8 mouse cellular contexts compared by ENCODE assay signal in the genomic region with DNA sequence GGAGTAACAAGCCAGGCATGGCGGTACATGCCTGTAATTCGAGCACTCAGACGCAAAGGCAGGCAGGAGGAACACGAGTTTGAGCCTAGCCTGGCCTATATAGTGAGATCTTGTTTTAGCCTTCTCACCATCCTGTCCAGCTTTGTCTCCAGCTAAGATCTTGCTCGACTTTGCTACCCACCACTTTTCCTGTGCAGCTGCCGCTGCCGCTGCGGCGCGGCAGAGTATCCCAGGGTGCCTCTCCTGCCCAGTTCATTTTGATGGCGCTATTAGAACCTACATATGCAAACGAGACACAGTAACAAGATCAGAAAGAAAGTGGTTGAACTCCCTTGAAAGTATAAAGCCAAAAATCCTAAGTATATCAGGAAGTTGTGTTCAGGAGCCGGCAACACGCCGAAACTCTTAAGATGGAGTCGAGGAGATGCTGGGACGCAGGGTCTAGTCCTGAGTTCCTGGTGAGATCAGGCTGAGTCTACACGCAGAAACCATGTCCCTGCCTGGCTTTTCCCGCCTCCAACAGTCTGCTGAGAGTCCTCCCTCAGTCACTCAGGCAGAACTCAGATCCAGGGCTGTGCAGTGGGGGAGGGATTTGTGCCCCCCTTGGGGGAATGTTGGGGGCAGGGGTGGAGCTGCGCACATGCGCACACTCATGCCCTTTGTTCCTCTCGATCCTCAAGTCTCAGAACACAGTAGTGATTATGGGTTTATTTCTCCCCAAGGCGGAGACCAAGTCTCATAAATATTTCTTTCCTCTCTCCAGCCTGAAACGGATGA. TPM values are rescaled to one million over a fixed set of nuclear protein-coding genes. Genes with fewer than 3 reads are reported as not detected.
DNase-seq lines count a peak whose midpoint lies in the region; ATAC-seq and TF ChIP-seq lines count a peak whose summit lies in the region.

No protein-coding gene starts in this region.

- H3K36me3 ChIP-seq in forebrain, embryonic 12.5 days (replicated peaks), result no peaks in the 10 kb centered on the region
- no peaks in the 10 kb centered on the region for H3K36me3 ChIP-seq in heart, postnatal 0 days (replicated peaks; ENCODE audit: control insufficient read depth, insufficient read depth, low read length)
- H3K36me3 ChIP-seq in liver, embryonic 16.5 days (ENCODE audit: control insufficient read depth, insufficient read depth), result no peaks in the 10 kb centered on the region
- no peaks in the 10 kb centered on the region for H3K36me3 ChIP-seq in neural tube, embryonic 13.5 days
- no peaks in the 10 kb centered on the region for H3K36me3 ChIP-seq in testis, adult 2 months (ENCODE audit: control insufficient read depth, insufficient read depth, low read length)

- DNase-seq in CD8-positive naive resting alpha-beta T cell, adult 2 months (ENCODE audit: low read depth in 2 of 2, low spot score in 2 of 2), result peak; percentile 25 to 62
- peak; percentile 63 for DNase-seq in c-Kit-positive CD71-positive TER-119-positive erythroid progenitor cells, embryonic 14.5 days (ENCODE audit: low spot score)
- peak; percentile 84 for DNase-seq in heart, postnatal 0 days (ENCODE audit: low spot score)
- DNase-seq in kidney, postnatal 4 days, result peak; percentile 84 to 92

- peaks cover 46% of the 10 kb centered on the region for H3K27me3 ChIP-seq in forebrain, embryonic 12.5 days
- peaks cover 10% of the 10 kb centered on the region; the same call in 1 of the 2 replicates for H3K27me3 ChIP-seq in heart, postnatal 0 days (ENCODE audit: control insufficient read depth, insufficient read depth, low read length)
- H3K27me3 ChIP-seq in liver, embryonic 16.5 days (ENCODE audit: control insufficient read depth, insufficient read depth, low read depth, low read length), result no peaks in the 10 kb centered on the region
- H3K27me3 ChIP-seq in neural tube, embryonic 13.5 days, result peaks cover 29% of the 10 kb centered on the region; the same call in 1 of the 2 replicates
- H3K27me3 ChIP-seq in testis, adult 2 months (ENCODE audit: control insufficient read depth, insufficient read depth, low read length), result no peaks in the 10 kb centered on the region

- no peak for TF ChIP-seq CTCF in heart, postnatal 0 days (IDR thresholded peaks at IDR 0.05; ENCODE audit: low read depth)
- no peak for TF ChIP-seq CTCF in testis, adult 2 months (IDR thresholded peaks at IDR 0.05; ENCODE audit: control insufficient read depth, insufficient read depth, insufficient replicate concordance, low read depth, low read length)

- TF ChIP-seq EP300 in heart, postnatal 0 days (IDR thresholded peaks at IDR 0.05; ENCODE audit: low read depth), result no peak

- H3K4me1 ChIP-seq in forebrain, embryonic 12.5 days, result peaks cover 8% of the 10 kb centered on the region
- 0 out of 2 replicates have a peak, but pooled peaks cover 5% of the 10 kb centered on the region for H3K4me1 ChIP-seq in heart, postnatal 0 days (ENCODE audit: control insufficient read depth, insufficient read depth)
- H3K4me1 ChIP-seq in liver, embryonic 16.5 days (ENCODE audit: control insufficient read depth, low read depth, low read length), result peaks cover 14% of the 10 kb centered on the region
- H3K4me1 ChIP-seq in neural tube, embryonic 13.5 days (replicated peaks), result peaks cover 22% of the 10 kb centered on the region
- no peaks in the 10 kb centered on the region; the same call in 1 of the 2 replicates for H3K4me1 ChIP-seq in testis, adult 2 months (ENCODE audit: control insufficient read depth, insufficient read depth, low read length)

- peak overlapping the region; percentile 63 for H3K9ac ChIP-seq in forebrain, embryonic 12.5 days
- peak overlapping the region; percentile 50 for H3K9ac ChIP-seq in heart, postnatal 0 days (replicated peaks; ENCODE audit: low read depth, low read length)
- H3K9ac ChIP-seq in liver, embryonic 16.5 days (ENCODE audit: low read depth, low read length), result peak overlapping the region; percentile 64
- peak overlapping the region; percentile 77 for H3K9ac ChIP-seq in neural tube, embryonic 13.5 days

- WGBS in forebrain, embryonic 12.5 days, result 17% methylated on average over 24 of the region's 24 CpGs
- 12% methylated on average over 24 of the region's 24 CpGs for WGBS in heart, postnatal 0 days
- WGBS in liver, embryonic 16.5 days (ENCODE audit: insufficient replicate concordance), result 9% methylated on average over 24 of the region's 24 CpGs
- WGBS in neural tube, embryonic 13.5 days, result 9% methylated on average over 24 of the region's 24 CpGs

- peak; percentile 41 for TF ChIP-seq POLR2A in testis, adult 2 months (IDR thresholded peaks at IDR 0.05; ENCODE audit: control insufficient read depth, low read depth, low read length)

- peak overlapping the region; percentile 33 for H3K4me3 ChIP-seq in forebrain, embryonic 12.5 days (replicated peaks)
- H3K4me3 ChIP-seq in heart, postnatal 0 days (ENCODE audit: low read depth, low read length), result peak overlapping the region; percentile 32
- peak overlapping the region; percentile 59 for H3K4me3 ChIP-seq in liver, embryonic 16.5 days (ENCODE audit: low read depth, low read length)
- H3K4me3 ChIP-seq in neural tube, embryonic 13.5 days, result peak overlapping the region; percentile 39
- peak overlapping the region; percentile 41 for H3K4me3 ChIP-seq in testis, adult 2 months (ENCODE audit: control insufficient read depth, low read depth, low read length)

- H3K4me2 ChIP-seq in forebrain, embryonic 12.5 days, result peak overlapping the region; percentile 56
- peak overlapping the region; percentile 68 for H3K4me2 ChIP-seq in heart, postnatal 0 days (ENCODE audit: low read depth, low read length)
- H3K4me2 ChIP-seq in liver, embryonic 16.5 days (ENCODE audit: low read depth, low read length), result peak overlapping the region; percentile 75
- peak overlapping the region; percentile 63 for H3K4me2 ChIP-seq in neural tube, embryonic 13.5 days

- no peaks in the 10 kb centered on the region for H3K9me3 ChIP-seq in forebrain, embryonic 12.5 days
- no peaks in the 10 kb centered on the region for H3K9me3 ChIP-seq in heart, postnatal 0 days (replicated peaks; ENCODE audit: control insufficient read depth, low read length)
- no peaks in the 10 kb centered on the region for H3K9me3 ChIP-seq in liver, embryonic 16.5 days (replicated peaks; ENCODE audit: control insufficient read depth, low read length)
- H3K9me3 ChIP-seq in neural tube, embryonic 13.5 days, result no peaks in the 10 kb centered on the region

- H3K27ac ChIP-seq in forebrain, embryonic 12.5 days, result peak overlapping the region; percentile 97
- H3K27ac ChIP-seq in heart, postnatal 0 days (ENCODE audit: low read depth), result peak overlapping the region; percentile 96
- H3K27ac ChIP-seq in liver, embryonic 16.5 days (ENCODE audit: low read length), result peak overlapping the region; percentile 82
- peak overlapping the region; percentile 99 for H3K27ac ChIP-seq in neural tube, embryonic 13.5 days (replicated peaks)
- H3K27ac ChIP-seq in testis, adult 2 months (ENCODE audit: control insufficient read depth, insufficient read depth, low read depth, low read length), result peak overlapping the region; percentile 74

- ATAC-seq in forebrain, embryonic 12.5 days (ENCODE audit: low FRiP score), result peak; percentile 96
- peak; percentile 97 for ATAC-seq in heart, postnatal 0 days (ENCODE audit: insufficient read depth, low read depth)
- peak; percentile 74 for ATAC-seq in liver, embryonic 16.5 days (ENCODE audit: low read depth)
- ATAC-seq in neural tube, embryonic 13.5 days (ENCODE audit: low read depth), result peak; percentile 95

RNA-seq across cellular contexts. Expression of a gene that starts 38.3 kb away (rescaled TPM):
- 185 and 189 TPM in 2 replicates for polyA plus RNA-seq in forebrain, embryonic 12.5 days (2016; fragmentation: Nextera tagmentation; extraction: Ambion mirVana)
- total RNA-seq in heart, postnatal 0 days (2014; rRNA removed; ENCODE audit: low replicate concordance), result 61.2 and 102 TPM in 2 replicates
- 45.8 and 65.9 TPM in 2 replicates for polyA plus RNA-seq in heart, postnatal 0 days (2015; fragmentation: Nextera tagmentation; extraction: Ambion mirVana)
- 43.9 and 44.5 TPM in 2 replicates for polyA plus RNA-seq in liver, embryonic 16.5 days (2015; fragmentation: Nextera tagmentation; extraction: Ambion mirVana)
- 107 and 114 TPM in 2 replicates for polyA plus RNA-seq in neural tube, embryonic 13.5 days (2015; fragmentation: Nextera tagmentation; extraction: Ambion mirVana)
- 4.6 and 5.9 TPM in 2 replicates for polyA plus RNA-seq in testis, adult 2 months (2012; rRNA removed)

Comparison
In these comparisons a context has a peak if more than half of its experiments do, and no peak if none do; other contexts are left out.
1. Peak in every context shown above with its lines: DNase-seq, ATAC-seq, H3K4me3 ChIP-seq and H3K27ac ChIP-seq.